Mouse (Mus musculus) bone marrow macrophage, adult 2 months (primary cell): ENCODE measurements around the gene Gm6588.

ENCODE experiments used
- CTCF ChIP-seq: IDR thresholded peaks from 2 replicates; pipeline ENCODE4 v1.5.1; 2012; ENCODE audit warnings: low read depth, mild to moderate bottlenecking, low read length, moderate library complexity
- POLR2A ChIP-seq: IDR thresholded peaks from 2 replicates; pipeline ENCODE4 v1.6.1; 2012; ENCODE audit warnings: mild to moderate bottlenecking, low read depth, low read length, borderline replicate concordance

DNA sequence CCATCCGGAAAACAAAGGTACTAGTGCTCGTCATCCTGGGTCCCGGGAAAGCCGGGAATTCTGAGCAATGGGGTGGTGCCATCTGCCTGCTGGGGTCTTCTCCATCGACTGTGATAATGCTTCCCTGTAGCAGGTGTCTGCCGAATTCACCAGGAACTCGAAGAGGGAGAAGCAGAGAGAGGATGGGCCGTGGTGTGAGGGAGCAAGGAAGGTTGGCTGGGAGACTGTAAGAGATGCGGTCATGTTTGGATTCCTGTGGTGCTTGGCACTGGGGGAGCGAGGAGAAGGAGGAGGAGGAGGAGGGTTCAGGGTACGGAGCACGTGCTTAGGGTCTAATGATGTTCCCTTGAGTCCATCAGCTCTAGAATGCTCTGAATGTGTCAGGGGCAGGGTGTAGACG lies 33.3 kb downstream of the Gm6588 start:
- TF ChIP-seq CTCF, result no peak
- no peak for TF ChIP-seq POLR2A
